Mouse (Mus musculus): ENCODE results near the gene Hal. TPM values are rescaled to one million over a fixed set of nuclear protein-coding genes. Genes with fewer than 3 reads are reported as not detected.

Gene Hal
- total and polyA plus RNA-seq, 3 experiments: 0.76 TPM; not detected in 2

DNA sequence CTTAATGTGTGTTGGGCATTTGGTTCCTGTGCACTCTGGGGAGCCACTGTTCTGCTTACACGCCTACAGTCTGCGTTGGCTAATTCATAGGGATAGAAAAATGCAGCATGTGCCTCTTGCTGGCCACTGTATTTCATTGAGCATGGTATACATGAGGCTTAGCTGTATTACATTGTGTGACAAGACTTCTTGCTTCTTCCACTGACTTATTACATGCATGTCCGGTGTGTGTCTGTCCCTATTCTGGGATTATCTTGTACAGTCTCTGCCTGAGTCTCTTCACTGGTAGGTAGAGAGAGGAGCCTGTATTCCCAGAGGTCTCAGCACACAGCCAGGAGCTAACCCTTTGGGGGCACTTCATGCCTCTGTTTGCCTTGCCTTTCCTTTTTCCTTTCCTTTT, 20.8 kb upstream of the Hal start:
- peak; percentile 18 for DNase-seq (ENCODE audit: extremely low read depth)
- H3K4me3 ChIP-seq (replicated peaks in 1 of 3; ENCODE audit: low read depth in 2 of 3, low read length in 2 of 3, poor library complexity in 1 of 3): no peak overlapping the region
- no peak for TF ChIP-seq PAX5 (IDR thresholded peaks at IDR 0.05; ENCODE audit: low read length)
- no peak for TF ChIP-seq USF2 (conservative IDR thresholded peaks at IDR 0.05; ENCODE audit: low read depth, low read length)
- TF ChIP-seq JUND (conservative IDR thresholded peaks at IDR 0.05; ENCODE audit: low read depth, low read length): no peak
- TF ChIP-seq IRF4 (IDR thresholded peaks at IDR 0.05; ENCODE audit: low read depth, low read length): no peak
- no peak for TF ChIP-seq HCFC1 (IDR thresholded peaks at IDR 0.05; ENCODE audit: low read depth, low read length)
- in situ Hi-C loops (cut with MboI; ENCODE audit: low pct_ligation_motif_present, low pct_unique_long_range_greater_than_20kb, low sequenced_read_pairs): no loop called here
- peaks cover 0 to 3% of the 10 kb centered on the region in 2 experiments; a peak in 1 of 4 replicates for H3K4me1 ChIP-seq (ENCODE audit: control insufficient read depth in 1 of 2, insufficient read depth in 2 of 2)
- peaks cover 51 to 96% of the 10 kb centered on the region in 2 experiments for H3K36me3 ChIP-seq (replicated peaks in 1 of 2; ENCODE audit: control insufficient read depth in 1 of 2, insufficient read depth in 1 of 2, low read length in 1 of 2)
- dilution Hi-C loops (cut with MboI; ENCODE audit: extremely low pct_ligation_motif_present, extremely low pct_unique_long_range_greater_than_20kb, low sequenced_read_pairs): no loop called here
- no peak overlapping the region for H3K9ac ChIP-seq (ENCODE audit: insufficient read depth, low read depth)
- H3K79me2 ChIP-seq (replicated peaks; ENCODE audit: control insufficient read depth, extremely low read depth, insufficient read depth, poor library complexity, severe bottlenecking): no peaks in the 10 kb centered on the region
- H3K27ac ChIP-seq (ENCODE audit: insufficient read depth, low read depth): no peak overlapping the region
- no peak overlapping the region for H3K4me2 ChIP-seq (ENCODE audit: insufficient read depth, low read depth, poor library complexity, severe bottlenecking)
- H3K9me3 ChIP-seq (replicated peaks; ENCODE audit: low read length): no peaks in the 10 kb centered on the region
- no peaks in the 10 kb centered on the region for H3K27me3 ChIP-seq (replicated peaks)

DNA sequence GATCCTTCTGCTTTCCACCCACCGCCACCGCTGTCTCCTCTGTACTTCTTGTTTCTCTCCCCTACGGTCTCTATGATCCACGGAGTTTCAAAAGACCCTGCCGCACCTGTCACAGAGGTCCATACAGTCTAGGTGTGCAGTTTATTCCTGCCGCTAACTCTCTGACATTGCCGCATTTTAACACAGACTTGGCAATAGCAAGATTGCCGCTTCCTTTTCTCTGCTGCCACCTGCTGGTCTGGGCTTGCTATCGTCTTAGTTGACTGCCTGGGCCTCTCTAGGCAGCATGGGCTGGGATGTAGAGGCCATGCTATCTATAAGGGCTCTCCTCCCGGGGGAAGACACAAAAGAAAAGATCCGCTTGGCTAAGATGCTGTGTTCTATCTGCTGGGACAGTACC, 17.2 kb upstream of the Hal start:
- Histone ChIP-seq H3K27ac (ENCODE audit: insufficient read depth, low read depth) (no peak overlapping the region), H3K36me3 (replicated peaks in 1 of 2; ENCODE audit: control insufficient read depth in 1 of 2, insufficient read depth in 1 of 2, low read length in 1 of 2) (peaks cover 59 to 94% of the 10 kb centered on the region in 2 experiments), H3K4me2 (ENCODE audit: insufficient read depth, low read depth, poor library complexity, severe bottlenecking) (no peak overlapping the region), H3K4me3 (replicated peaks in 1 of 3; ENCODE audit: low read depth in 2 of 3, low read length in 2 of 3, poor library complexity in 1 of 3) (no peak overlapping the region), H3K9ac (ENCODE audit: insufficient read depth, low read depth) (no peak overlapping the region), H3K4me1 (ENCODE audit: control insufficient read depth in 1 of 2, insufficient read depth in 2 of 2) (peaks cover 0 to 3% of the 10 kb centered on the region in 2 experiments; a peak in 1 of 4 replicates), H3K9me3 (replicated peaks; ENCODE audit: low read length) (no peaks in the 10 kb centered on the region), H3K27me3 (replicated peaks) (no peaks in the 10 kb centered on the region), H3K79me2 (replicated peaks; ENCODE audit: control insufficient read depth, extremely low read depth, insufficient read depth, poor library complexity, severe bottlenecking) (no peaks in the 10 kb centered on the region)
- in situ Hi-C loops (cut with MboI; ENCODE audit: low pct_ligation_motif_present, low pct_unique_long_range_greater_than_20kb, low sequenced_read_pairs) (no loop called here), dilution Hi-C loops (cut with MboI; ENCODE audit: extremely low pct_ligation_motif_present, extremely low pct_unique_long_range_greater_than_20kb, low sequenced_read_pairs) (no loop called here)
- peak; percentile 63 to 88 for TF ChIP-seq CTCF (conservative IDR thresholded peaks at IDR 0.05 in 1 of 2, IDR thresholded peaks at IDR 0.05 in 1 of 2; ENCODE audit: low read depth in 2 of 2, low read length in 2 of 2)
- peak; percentile 94 for TF ChIP-seq SMC3 (IDR thresholded peaks at IDR 0.05; ENCODE audit: low read depth, low read length)
- no peak for TF ChIP-seq UBTF (IDR thresholded peaks at IDR 0.05; ENCODE audit: low read depth, low read length)
- peak; percentile 85 for TF ChIP-seq RAD21 (IDR thresholded peaks at IDR 0.05; ENCODE audit: low read depth, low read length)
- TF ChIP-seq ZKSCAN1 (IDR thresholded peaks at IDR 0.05; ENCODE audit: borderline replicate concordance, low read depth, low read length): no peak
- no peak for TF ChIP-seq MAZ (IDR thresholded peaks at IDR 0.05; ENCODE audit: low read depth, low read length)
- TF ChIP-seq CHD1 (IDR thresholded peaks at IDR 0.05; ENCODE audit: low read depth, low read length): no peak
- no peak for TF ChIP-seq BHLHE40 (IDR thresholded peaks at IDR 0.05; ENCODE audit: low read depth, low read length)
- TF ChIP-seq MAFK (IDR thresholded peaks at IDR 0.05; ENCODE audit: insufficient replicate concordance, low read length): no peak
- TF ChIP-seq ELF1 (IDR thresholded peaks at IDR 0.05; ENCODE audit: low read depth, low read length): peak; percentile 54; the same call in 1 of the 2 replicates
- TF ChIP-seq CHD2 (IDR thresholded peaks at IDR 0.05; ENCODE audit: low read length): no peak
- TF ChIP-seq ZC3H11A (IDR thresholded peaks at IDR 0.05; ENCODE audit: low read depth, low read length): peak; percentile 47; the same call in 1 of the 2 replicates
- DNase-seq (ENCODE audit: extremely low read depth): peak; percentile 85

Data from CH12.LX (cell line).